Mouse (Mus musculus): ENCODE measurements around the gene B3gnt3. TPM values are rescaled to one million over a fixed set of nuclear protein-coding genes. Genes with fewer than 3 reads are reported as not detected.

The B3gnt3 gene
- total RNA-seq, 2 experiments from 2014 or later, result 0.52 to 0.75 TPM

GRCm38 (mm10) chr8:71681369-71681915, 20.1 kb downstream of the B3gnt3 start:
- intact Hi-C loops (cut with DNase I), result no loop called here
- DNase-seq (ENCODE audit: low spot score in 2 of 2), result no peak

- intact Hi-C loops (cut with DNase I), result no loop called here
- no peak for DNase-seq (ENCODE audit: low spot score in 2 of 2)
Measured at GRCm38 (mm10) chr8:71680471-71680870, 21.1 kb downstream of the B3gnt3 start.

DNA sequence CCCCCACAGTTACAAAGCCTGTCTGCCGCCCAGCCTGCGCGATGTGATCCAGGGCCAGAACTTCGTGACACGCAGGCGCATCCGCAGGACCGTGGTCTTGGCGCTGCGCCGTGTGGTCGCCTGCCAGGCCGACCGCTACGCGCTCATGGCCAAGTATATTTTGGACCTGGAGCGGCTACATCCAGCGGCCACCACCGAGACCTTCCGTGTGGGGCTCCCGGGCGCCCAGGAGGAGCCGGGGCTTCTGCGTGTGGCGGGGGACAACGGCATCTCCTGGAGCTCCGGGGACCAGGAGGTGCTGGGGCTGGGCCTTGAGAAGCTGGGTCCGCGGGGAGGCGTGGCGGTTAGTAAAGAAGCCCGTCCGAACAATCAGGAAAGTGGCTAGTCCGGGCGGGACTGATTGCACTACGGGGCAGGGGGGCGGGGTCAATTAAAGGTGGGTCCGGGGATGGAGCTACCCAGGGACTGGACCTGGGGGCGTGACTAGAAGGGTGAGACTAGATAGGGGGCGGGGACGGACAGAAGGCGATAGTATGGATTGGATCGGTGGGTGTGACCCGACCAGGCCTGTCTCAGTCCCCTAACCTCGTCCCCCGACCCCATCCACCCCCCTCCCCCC, 21.9 kb downstream of the B3gnt3 start:
- intact Hi-C loops (cut with DNase I), result no loop called here

GRCm38 (mm10) chr8:71679116-71679515, 22.5 kb downstream of the B3gnt3 start:
- intact Hi-C loops (cut with DNase I), result no loop called here

More for the DNA sequence above, 21.9 kb downstream of the B3gnt3 start:
- DNase-seq (ENCODE audit: low spot score in 2 of 2), result no peak

DNA sequence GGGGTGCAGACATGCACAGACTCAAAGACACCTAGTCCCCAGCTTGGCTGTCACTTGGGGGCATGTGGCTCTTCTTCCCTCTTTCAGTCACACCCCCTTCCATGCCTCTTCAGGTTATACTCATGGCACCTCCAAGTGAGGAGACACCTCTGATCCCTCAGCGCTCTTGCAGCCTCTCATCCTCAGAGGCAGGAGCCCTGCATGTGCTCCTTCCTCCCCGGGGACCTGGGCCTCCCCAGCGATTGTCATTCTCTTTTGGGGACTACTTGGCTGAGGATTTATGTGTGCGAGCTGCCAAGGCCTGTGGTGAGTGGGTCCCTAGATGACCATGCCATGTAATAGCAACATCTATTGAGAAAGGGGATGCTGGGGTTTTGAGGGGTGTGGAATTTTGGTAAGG, 23.4 kb downstream of the B3gnt3 start:
- intact Hi-C loops (cut with DNase I), result no loop called here
- DNase-seq (ENCODE audit: low spot score in 2 of 2), result no peak

More at GRCm38 (mm10) chr8:71679116-71679515, 22.5 kb downstream of the B3gnt3 start:
- DNase-seq (ENCODE audit: low spot score in 2 of 2), result no peak

- intact Hi-C loops (cut with DNase I), result no loop called here
- no peak for DNase-seq (ENCODE audit: low spot score in 2 of 2)
Measured at GRCm38 (mm10) chr8:71677555-71677954, 24.0 kb downstream of the B3gnt3 start.

DNA sequence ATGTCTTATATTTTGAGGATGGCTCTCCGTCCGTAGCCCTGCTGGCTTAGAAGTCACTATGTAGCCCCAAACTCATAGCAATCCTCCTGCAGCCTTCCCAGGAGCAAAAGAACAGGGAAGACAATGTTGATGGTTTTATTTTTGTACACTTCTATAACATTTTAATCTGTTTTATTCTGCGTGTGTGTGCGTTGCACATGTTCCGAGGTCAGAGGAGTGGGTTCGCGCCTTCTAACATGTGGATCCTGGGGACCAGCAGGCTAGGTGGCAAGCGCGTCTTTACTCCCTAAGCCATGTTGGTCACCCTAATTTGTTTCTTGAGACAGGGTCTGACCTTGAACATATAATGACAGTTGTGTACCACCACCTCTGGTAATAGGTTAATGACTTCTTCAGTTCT, 24.8 kb downstream of the B3gnt3 start:
- no peak for DNase-seq (ENCODE audit: low spot score in 2 of 2)
- intact Hi-C loops (cut with DNase I), result no loop called here

- intact Hi-C loops (cut with DNase I), result no loop called here
Measured at GRCm38 (mm10) chr8:71676020-71676741, 25.4 kb downstream of the B3gnt3 start, which contains the start of gene Jak3. Jak3 (plus strand) TSS chr8:71676296.

DNA sequence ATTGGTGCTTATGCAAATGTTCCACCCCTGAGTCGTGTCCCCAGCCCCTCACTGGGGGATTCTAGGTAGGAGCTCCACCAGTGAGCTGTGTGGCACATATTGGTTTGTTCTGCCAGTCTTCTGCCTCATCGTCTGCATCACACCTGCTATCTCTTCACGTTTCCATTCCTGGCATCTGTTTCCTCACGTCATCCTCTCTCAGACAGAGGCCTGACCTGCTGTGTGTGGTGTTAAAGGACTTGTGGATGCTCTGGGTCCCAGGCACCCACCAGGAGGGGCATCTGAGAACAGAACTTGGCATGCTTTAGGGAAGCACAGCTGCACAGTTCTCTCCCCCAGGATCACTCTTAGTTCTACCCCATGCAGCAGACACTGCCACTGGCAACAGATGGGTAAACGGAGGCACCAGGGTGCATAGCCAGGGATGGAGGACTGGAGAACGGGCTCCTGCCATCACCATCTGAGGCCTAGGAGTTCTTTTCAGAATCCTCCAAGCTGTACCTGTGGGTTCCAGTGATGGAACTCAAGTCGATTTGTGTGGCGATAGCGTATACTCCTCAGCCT, 26.1 kb downstream of the B3gnt3 start:
- intact Hi-C loops (cut with DNase I), result no loop called here
- DNase-seq (ENCODE audit: low spot score in 2 of 2), result no peak

More at GRCm38 (mm10) chr8:71676020-71676741, 25.4 kb downstream of the B3gnt3 start, which contains the start of gene Jak3:
- peak; percentile 51 to 65 for DNase-seq (ENCODE audit: low spot score in 2 of 2)

DNA sequence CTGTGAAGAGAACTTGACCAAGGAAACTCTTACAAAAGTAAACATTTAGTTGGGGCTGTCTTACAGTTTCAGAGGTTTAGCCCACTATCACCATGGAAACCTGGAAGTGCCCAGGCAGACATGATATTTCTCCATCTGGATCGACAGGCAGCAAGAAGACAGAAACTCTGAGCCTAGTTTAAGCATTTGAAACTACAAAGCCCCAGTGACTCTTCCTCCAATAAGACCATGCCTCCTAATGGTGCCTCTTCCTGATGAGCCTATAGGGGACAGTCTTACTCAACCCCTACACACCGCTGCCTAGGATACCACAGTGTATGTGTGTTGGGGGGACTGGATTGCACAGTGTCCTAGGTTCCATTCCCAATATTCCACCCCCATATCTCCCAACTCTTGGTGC, 27.5 kb downstream of the B3gnt3 start:
- no peak for DNase-seq (ENCODE audit: low spot score in 2 of 2)
- intact Hi-C loops (cut with DNase I), result loop anchor here (5.0 kb wide), 1 partner anchor 48 kb away; no protein-coding TSS in a partner anchor

DNA sequence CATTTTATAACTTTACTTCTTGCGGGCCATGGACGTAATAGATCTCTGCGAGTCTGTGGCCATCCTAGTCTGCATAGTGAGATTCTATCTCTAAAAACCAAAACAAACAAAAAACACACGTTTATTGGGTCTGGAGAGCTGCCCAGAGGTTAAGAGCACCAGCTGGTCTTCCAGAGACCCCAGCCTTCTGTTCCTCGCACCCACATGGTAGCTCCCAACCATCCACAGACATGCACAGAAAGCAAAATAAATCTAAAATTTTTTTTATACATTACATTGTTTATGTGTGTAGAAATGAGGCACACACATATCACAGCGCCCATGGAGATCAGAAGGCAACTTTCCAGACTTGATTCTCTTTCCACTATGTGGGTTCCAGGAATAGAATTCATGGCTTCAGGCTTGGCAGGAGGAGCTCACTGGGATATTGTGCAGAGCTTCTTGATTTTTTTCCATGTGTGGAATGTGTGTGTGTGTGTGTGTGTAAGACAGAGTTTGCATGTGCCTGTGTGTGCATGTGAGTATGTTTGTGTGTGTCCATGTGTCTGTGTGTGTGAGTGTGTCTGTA, 29.3 kb downstream of the B3gnt3 start:
- DNase-seq (ENCODE audit: low spot score in 2 of 2), result no peak
- intact Hi-C loops (cut with DNase I), result loop anchor here (5.0 kb wide), 1 partner anchor 50 kb away; no protein-coding TSS in a partner anchor

DNA sequence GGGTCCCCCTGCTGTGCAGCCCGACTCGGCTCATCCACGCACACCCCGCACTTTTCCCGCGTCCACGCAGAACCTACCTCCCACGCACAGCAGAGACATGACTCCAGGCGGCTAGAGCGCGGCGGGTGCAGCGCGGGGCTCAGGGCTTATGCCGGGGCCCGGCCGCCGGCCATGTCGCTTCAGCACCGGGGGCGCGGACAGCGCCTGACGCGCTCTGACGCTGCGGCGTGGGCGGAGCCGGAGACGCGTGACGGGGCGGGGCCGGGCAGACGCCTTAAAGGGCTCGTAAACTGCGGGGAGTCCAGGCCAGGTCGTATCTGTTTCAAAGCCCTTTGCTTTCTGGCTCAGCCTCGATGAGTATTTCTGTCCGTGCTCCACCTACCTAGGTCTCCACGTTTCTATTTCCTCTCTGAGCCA, 30.0 kb downstream of the B3gnt3 start, which contains the start of gene Unc13a:
Gene Unc13a (minus strand): TSS at position 209 of the 417 bp plus-strand sequence.
- intact Hi-C loops (cut with DNase I), result loop anchor here (5.0 kb wide), 1 partner anchor 51 kb away; no protein-coding TSS in a partner anchor
- peak; percentile 90 to 93 for DNase-seq (ENCODE audit: low spot score in 2 of 2)

GRCm38 (mm10) chr8:71670621-71671548, 30.7 kb downstream of the B3gnt3 start:
- intact Hi-C loops (cut with DNase I), result loop anchor here (5.0 kb wide), 1 partner anchor 51 kb away; no protein-coding TSS in a partner anchor
- DNase-seq (ENCODE audit: low spot score in 2 of 2), result peak; percentile 79 to 81

DNA sequence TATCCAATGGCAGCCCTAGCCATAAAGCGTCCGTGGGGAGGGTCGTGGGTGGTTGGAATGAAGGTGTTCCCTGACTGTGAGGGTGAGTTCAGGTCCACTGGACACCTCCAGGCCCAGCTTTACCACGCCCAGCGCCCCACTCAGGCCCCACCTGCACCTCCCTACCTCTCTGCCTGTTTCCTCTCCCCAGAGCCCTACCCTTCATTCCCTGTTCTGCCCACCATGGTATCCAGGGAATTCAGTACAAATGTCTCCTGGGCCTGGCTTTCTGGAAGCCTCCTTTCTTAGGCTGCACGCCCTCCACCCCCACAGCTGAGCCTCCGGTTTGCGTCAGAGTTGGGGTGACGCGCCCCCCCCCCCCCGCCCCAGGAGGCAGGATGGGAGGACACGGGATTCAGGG, 31.4 kb downstream of the B3gnt3 start:
- intact Hi-C loops (cut with DNase I), result loop anchor here (5.0 kb wide), 1 partner anchor 52 kb away; no protein-coding TSS in a partner anchor
- DNase-seq (ENCODE audit: low spot score in 2 of 2), result no peak

DNA sequence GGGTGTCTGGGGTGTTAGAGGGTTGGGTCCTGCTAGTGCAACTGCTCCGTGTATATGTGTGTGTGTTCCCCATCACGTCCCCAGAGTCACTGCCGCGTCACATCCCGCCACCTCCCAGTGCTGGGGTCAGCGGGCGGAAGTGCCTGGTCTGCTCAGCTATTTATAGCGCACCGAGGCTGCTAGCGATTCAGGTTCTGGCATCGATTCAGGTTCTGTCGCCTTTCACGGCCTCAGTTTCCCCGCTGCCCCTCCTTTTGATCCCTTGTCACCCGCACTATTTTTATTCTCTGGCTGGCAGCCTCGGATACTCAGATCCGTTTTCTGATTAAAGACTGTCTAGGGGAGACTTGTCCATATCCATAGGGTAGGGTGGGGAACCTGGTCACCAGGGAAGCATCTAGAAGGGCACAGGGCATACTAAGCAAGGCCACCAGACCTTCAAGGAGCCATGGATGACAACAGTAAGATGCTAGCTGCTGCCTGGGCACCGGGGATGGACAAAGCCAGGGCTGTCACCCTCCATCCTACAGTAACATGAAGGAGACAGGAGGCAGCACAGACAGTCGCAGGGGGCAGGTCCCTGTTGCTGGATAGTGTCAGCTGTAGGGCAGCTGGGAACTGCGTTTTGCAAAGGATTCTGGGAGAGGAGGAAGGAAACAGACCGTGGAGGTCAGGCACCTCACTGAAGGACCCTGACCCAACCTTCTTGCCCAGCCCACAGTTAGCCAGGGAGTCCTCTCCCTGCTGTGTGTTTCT, 33.2 kb downstream of the B3gnt3 start:
- intact Hi-C loops (cut with DNase I), result no loop called here
- DNase-seq (ENCODE audit: low spot score in 2 of 2), result no peak

DNA sequence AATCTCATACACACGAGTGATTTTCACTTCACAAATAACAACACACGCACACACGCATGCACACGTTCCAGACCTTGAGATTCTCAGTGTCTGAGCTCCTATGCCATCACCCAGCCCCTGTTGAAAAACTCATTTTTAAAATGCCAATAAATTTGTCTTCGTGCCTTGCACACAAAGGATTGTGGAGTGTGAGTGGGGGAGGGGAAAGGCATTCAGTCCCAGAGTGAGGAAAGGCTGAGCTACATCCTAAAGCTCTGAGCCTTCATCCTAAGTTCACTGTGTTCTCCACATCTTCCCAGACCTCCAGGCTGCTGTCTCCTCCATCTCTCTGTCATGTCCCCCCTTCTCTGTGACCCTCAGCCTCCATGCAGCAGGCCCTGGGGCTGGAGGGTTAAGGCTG, 34.3 kb downstream of the B3gnt3 start:
- intact Hi-C loops (cut with DNase I), result no loop called here
- no peak for DNase-seq (ENCODE audit: low spot score in 2 of 2)

DNA sequence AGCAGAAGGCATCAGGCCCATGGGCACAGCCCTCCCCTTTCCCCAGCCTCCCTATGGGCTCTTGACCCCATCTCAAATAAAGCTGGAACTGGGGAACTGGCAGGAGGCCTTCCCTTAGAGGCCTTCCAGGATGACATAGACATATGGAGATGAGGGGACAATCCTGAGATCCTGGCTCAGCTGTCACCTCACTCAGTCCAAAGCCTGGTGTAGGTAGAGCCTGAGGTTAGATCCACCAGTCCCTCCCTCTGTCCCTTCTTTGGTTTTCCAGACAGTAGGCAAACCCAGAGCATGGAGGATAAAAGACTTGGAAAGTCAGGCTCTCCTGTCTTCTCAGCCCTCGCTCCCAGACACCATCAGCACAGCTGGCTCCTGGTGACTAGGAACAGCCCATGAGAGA, 34.7 kb downstream of the B3gnt3 start:
- DNase-seq (ENCODE audit: low spot score in 2 of 2), result no peak
- intact Hi-C loops (cut with DNase I), result no loop called here
